Mouse (Mus musculus): Measurements from ENCODE around the gene Triml2. TPM values are rescaled to one million over a fixed set of nuclear protein-coding genes. Genes with fewer than 3 reads are reported as not detected.

The Triml2 gene
- polyA plus RNA-seq (2015; fragmentation: Nextera tagmentation; extraction: Ambion mirVana), result not detected in 2 replicates

GRCm38 (mm10) chr8:43180054-43180690 is at the start of gene Triml2:
Triml2 (plus strand) TSS chr8:43180541.

GRCm38 (mm10) chr8:43141386-43141785 is 39.0 kb upstream of the Triml2 start, which contains the start of gene Triml1:
Triml1 (minus strand) TSS chr8:43141486.

Other genes with a start within 250 kb of the Triml2 start
- gene Triml1, start 39.1 kb upstream of the Triml2 start, polyA plus RNA-seq (2015; fragmentation: Nextera tagmentation; extraction: Ambion mirVana), result not detected in 2 replicates
- not detected in 2 replicates for gene Zfp42, start 126.4 kb downstream of the Triml2 start, polyA plus RNA-seq (2015; fragmentation: Nextera tagmentation; extraction: Ambion mirVana)

All from skeletal muscle tissue, postnatal 0 days (tissue).